ENCODE assay signal across 8 mouse cellular contexts in the genomic region with DNA sequence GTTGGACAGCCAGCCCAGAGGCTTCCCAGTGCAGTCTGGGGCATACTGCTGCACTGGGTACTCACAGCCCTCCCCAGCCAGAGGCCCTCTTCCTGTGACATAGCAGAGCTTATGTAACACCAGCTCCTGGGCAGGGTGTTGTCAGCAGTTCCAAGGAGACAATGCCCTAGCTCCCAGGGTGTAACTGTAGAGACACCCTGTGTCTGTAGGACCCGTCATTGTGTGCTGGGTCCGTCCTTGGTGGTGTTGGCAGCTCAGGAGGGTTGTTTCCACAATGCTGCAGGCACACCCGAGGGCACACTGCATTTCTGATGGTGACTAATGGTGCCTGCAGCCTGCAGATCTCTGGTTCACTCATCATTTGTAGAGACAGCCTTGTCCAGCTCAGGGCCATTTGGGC. TPM values are rescaled to one million over a fixed set of nuclear protein-coding genes. Genes with fewer than 3 reads are reported as not detected.
DNase-seq lines count a peak whose midpoint lies in the region; TF ChIP-seq lines count a peak whose summit lies in the region.

No protein-coding gene starts in this region.

- peak overlapping the region; percentile 3 for H3ac ChIP-seq in C2C12 (ENCODE audit: control insufficient read depth, insufficient read length, low read depth)

- no peak for TF ChIP-seq POLR2A in embryonic fibroblast, embryonic 13.5 days (IDR thresholded peaks at IDR 0.05; ENCODE audit: low read depth, low read length)

- H3K27me3 ChIP-seq in C2C12 (ENCODE audit: control insufficient read depth, insufficient read depth, insufficient read length): no peaks in the 10 kb centered on the region

- peaks cover 25% of the 10 kb centered on the region for H3K4me1 ChIP-seq in embryonic fibroblast, embryonic 13.5 days (ENCODE audit: control insufficient read depth, insufficient read depth, low read length)

- no peak overlapping the region for H3K4me3 ChIP-seq in gastrocnemius, adult 2 months
- H3K4me3 ChIP-seq in C2C12 (ENCODE audit: insufficient read depth, poor library complexity, severe bottlenecking): no peak overlapping the region
- no peak overlapping the region for H3K4me3 ChIP-seq in embryonic fibroblast, embryonic 13.5 days (ENCODE audit: insufficient read depth, low read length)

- no peaks in the 10 kb centered on the region for H3K79me3 ChIP-seq in C2C12 (ENCODE audit: low read depth)

- TF ChIP-seq CTCF in gastrocnemius, adult 2 months (IDR thresholded peaks at IDR 0.05): no peak
- TF ChIP-seq CTCF in C2C12 (IDR thresholded peaks at IDR 0.05; ENCODE audit: control insufficient read depth, insufficient read depth, insufficient read length): no peak
- no peak for TF ChIP-seq CTCF in embryonic fibroblast, embryonic 13.5 days (IDR thresholded peaks at IDR 0.05; ENCODE audit: borderline replicate concordance, insufficient read depth, low read length)

- DNase-seq in gastrocnemius, adult 2 months: no peak
- DNase-seq in gastrocnemius, postnatal 10 days: no peak
- peak; percentile 67 for DNase-seq in lung, postnatal 10 days
- DNase-seq in frontal cortex, adult 2 months (ENCODE audit: extremely low spot score in 1 of 2, low spot score in 1 of 2): no peak
- no peak for DNase-seq in urinary bladder, postnatal 4 days (ENCODE audit: low spot score in 2 of 2)
- DNase-seq in cerebellum, postnatal 4 days (ENCODE audit: low spot score in 2 of 2): no peak

- H3K27ac ChIP-seq in gastrocnemius, adult 2 months: peak overlapping the region; percentile 81
- H3K27ac ChIP-seq in embryonic fibroblast, embryonic 13.5 days (ENCODE audit: insufficient read depth, low read length): peak overlapping the region; percentile 8

- H3K36me3 ChIP-seq in C2C12 (ENCODE audit: control insufficient read depth, insufficient read depth): no peaks in the 10 kb centered on the region

- intact Hi-C loops in gastrocnemius, adult 2 months (cut with DNase I): loop anchor here (2.0 kb wide), 2 partner anchors 106 to 626 kb away; no protein-coding TSS in a partner anchor

- no peaks in the 10 kb centered on the region for H3K79me2 ChIP-seq in C2C12 (ENCODE audit: control insufficient read depth, insufficient read depth)

TF ChIP-seq in C2C12, 6 proteins besides CTCF, POLR2A, EP300 and RAD21:
- no peak for TF ChIP-seq FOSL1 (IDR thresholded peaks at IDR 0.05; ENCODE audit: insufficient read depth, low read length, poor library complexity, severe bottlenecking)
- TF ChIP-seq CEBPB (IDR thresholded peaks at IDR 0.05; ENCODE audit: low read depth): peak; percentile 55
- TF ChIP-seq USF1 (IDR thresholded peaks at IDR 0.05; ENCODE audit: low read depth): no peak
- peak; percentile 52 for TF ChIP-seq MAX (IDR thresholded peaks at IDR 0.05)
- no peak for TF ChIP-seq MYOD1 (IDR thresholded peaks at IDR 0.05; ENCODE audit: control insufficient read depth, insufficient read length, low read depth)

RNA-seq across cellular contexts. Expression of a gene that starts 24.8 kb away (rescaled TPM):
- total RNA-seq in gastrocnemius, adult 2 months (2021): 10 to 100 TPM; 25.5 to 26.1 TPM
- 10 to 100 TPM; 21.4 to 34.4 TPM for total RNA-seq in gastrocnemius, postnatal 10 days (2021)
- polyA plus RNA-seq in C2C12 (2012; fragmentation: generic; extraction: Trizol): 29.1 TPM
- polyA plus RNA-seq in embryonic fibroblast, embryonic 13.5 days (2011; ENCODE audit: insufficient read length, low read depth, missing spikeins): 29.2 and 31.0 TPM in 2 replicates
- 92.8 and 93.3 TPM in 2 replicates for polyA plus RNA-seq in frontal cortex, adult 2 months (2012; rRNA removed)

RNA-seq across cellular contexts. Expression of a gene that starts 28.3 kb away (rescaled TPM):
- 1 to 10 TPM; 6.6 to 7.5 TPM for total RNA-seq in gastrocnemius, adult 2 months (2021)
- total RNA-seq in gastrocnemius, postnatal 10 days (2021): 10 to 100 TPM; 15.5 to 23.7 TPM
- polyA plus RNA-seq in C2C12 (2012; fragmentation: generic; extraction: Trizol): 126 TPM
- 31.6 and 42.3 TPM in 2 replicates for polyA plus RNA-seq in embryonic fibroblast, embryonic 13.5 days (2011; ENCODE audit: insufficient read length, low read depth, missing spikeins)
- 4.2 and 4.4 TPM in 2 replicates for polyA plus RNA-seq in frontal cortex, adult 2 months (2012; rRNA removed)

RNA-seq across cellular contexts. Expression of a gene that starts 52.0 kb away (rescaled TPM):
- 10 to 100 TPM; 48.5 to 55.1 TPM for total RNA-seq in gastrocnemius, adult 2 months (2021)
- total RNA-seq in gastrocnemius, postnatal 10 days (2021): 10 to 100 TPM; 69.0 to 70.3 TPM
- polyA plus RNA-seq in C2C12 (2012; fragmentation: generic; extraction: Trizol): 2.8 TPM
- polyA plus RNA-seq in embryonic fibroblast, embryonic 13.5 days (2011; ENCODE audit: insufficient read length, low read depth, missing spikeins): 9.3 and 13.9 TPM in 2 replicates
- 609 and 620 TPM in 2 replicates for polyA plus RNA-seq in frontal cortex, adult 2 months (2012; rRNA removed)

Comparison
In these comparisons a context has a peak if more than half of its experiments do, and no peak if none do; other contexts are left out.
1. RNA of a gene that starts 52.0 kb away (polyA plus RNA-seq): 609 to 620 TPM in frontal cortex, adult 2 months; 9.3 to 13.9 TPM in embryonic fibroblast, embryonic 13.5 days and 2.8 TPM in C2C12 (single experiment); every median in the first group is over 10 times any median in the second.